8 mouse cellular contexts compared by ENCODE assay signal in the genomic region with DNA sequence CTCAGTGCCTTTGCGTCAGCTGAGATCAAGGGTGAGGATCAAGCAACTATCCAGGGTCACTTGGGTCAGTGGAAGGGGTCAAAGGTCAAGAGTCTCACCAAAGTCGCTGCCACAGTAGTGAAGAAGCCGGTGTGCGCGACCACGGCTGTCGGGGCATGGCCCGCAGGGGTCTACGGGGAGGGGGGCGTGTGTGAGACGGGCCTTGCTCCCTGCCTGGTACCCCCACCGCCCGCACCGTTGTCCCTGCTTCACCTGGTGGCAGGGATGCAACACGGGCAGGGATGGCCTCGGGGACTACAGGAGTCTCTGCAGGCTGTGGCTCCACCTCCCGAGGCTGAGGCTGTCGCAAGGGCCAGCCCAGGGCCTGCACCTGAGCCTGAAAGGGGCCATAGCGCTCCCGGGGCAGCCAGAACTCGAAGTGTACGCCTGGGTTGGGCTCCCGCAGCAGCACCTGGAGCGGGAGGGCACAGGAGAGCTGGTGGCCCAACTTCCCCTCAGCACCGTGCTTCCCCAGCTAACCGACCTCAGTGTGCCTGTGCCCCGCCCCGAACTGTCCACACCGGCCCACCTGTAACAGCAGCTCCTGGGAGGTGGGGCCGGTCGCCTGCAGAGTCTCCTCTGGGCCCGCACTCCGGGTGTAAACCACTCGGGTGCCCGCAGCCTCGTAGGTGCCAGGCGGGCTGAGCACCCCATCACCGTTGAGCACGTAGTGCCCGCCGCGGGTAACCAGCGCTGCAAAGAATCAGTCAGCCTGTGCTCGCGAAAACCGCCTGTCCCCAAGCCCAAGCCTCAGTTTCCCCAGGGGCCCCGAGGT. TPM values are rescaled to one million over a fixed set of nuclear protein-coding genes. Genes with fewer than 3 reads are reported as not detected.
DNase-seq lines count a peak whose midpoint lies in the region; ATAC-seq lines count a peak whose summit lies in the region.

No protein-coding gene starts in this region.

- 8% methylated on average over 47 of the region's 47 CpGs for WGBS in heart, embryonic 16.5 days
- WGBS in embryonic facial prominence, embryonic 15.5 days = 5% methylated on average over 47 of the region's 47 CpGs
- WGBS in limb, embryonic 12.5 days = 3% methylated on average over 47 of the region's 47 CpGs
- 2% methylated on average over 47 of the region's 47 CpGs for WGBS in neural tube, embryonic 12.5 days

- H3K9me3 ChIP-seq in heart, embryonic 16.5 days (replicated peaks; ENCODE audit: control insufficient read depth, low read length) = no peaks in the 10 kb centered on the region
- H3K9me3 ChIP-seq in embryonic facial prominence, embryonic 15.5 days (replicated peaks) = no peaks in the 10 kb centered on the region
- H3K9me3 ChIP-seq in limb, embryonic 12.5 days = no peaks in the 10 kb centered on the region
- H3K9me3 ChIP-seq in neural tube, embryonic 12.5 days = no peaks in the 10 kb centered on the region

- H3K27me3 ChIP-seq in heart, embryonic 16.5 days (ENCODE audit: control insufficient read depth, insufficient read depth, low read length) = peaks cover 54% of the 10 kb centered on the region
- peaks cover 61% of the 10 kb centered on the region for H3K27me3 ChIP-seq in embryonic facial prominence, embryonic 15.5 days
- H3K27me3 ChIP-seq in limb, embryonic 12.5 days = peaks cover 82% of the 10 kb centered on the region
- peaks cover 70% of the 10 kb centered on the region for H3K27me3 ChIP-seq in neural tube, embryonic 12.5 days (replicated peaks)

- H3K4me1 ChIP-seq in heart, embryonic 16.5 days (ENCODE audit: control insufficient read depth, insufficient read depth, low read length) = peaks cover 29% of the 10 kb centered on the region
- H3K4me1 ChIP-seq in embryonic facial prominence, embryonic 15.5 days = peaks cover 55% of the 10 kb centered on the region
- peaks cover 37% of the 10 kb centered on the region for H3K4me1 ChIP-seq in limb, embryonic 12.5 days (replicated peaks)
- H3K4me1 ChIP-seq in neural tube, embryonic 12.5 days = peaks cover 37% of the 10 kb centered on the region

- H3K4me2 ChIP-seq in heart, embryonic 16.5 days (ENCODE audit: low read depth, low read length) = peak overlapping the region; percentile 61; the same call in 1 of the 2 replicates
- peak overlapping the region; percentile 57 for H3K4me2 ChIP-seq in embryonic facial prominence, embryonic 15.5 days (replicated peaks)
- H3K4me2 ChIP-seq in limb, embryonic 12.5 days = peak overlapping the region; percentile 58
- peak overlapping the region; percentile 61 for H3K4me2 ChIP-seq in neural tube, embryonic 12.5 days (replicated peaks)

- ATAC-seq in heart, embryonic 16.5 days (replicated peaks; ENCODE audit: extremely low read depth, insufficient read depth, low FRiP score) = no peak
- ATAC-seq in embryonic facial prominence, embryonic 15.5 days (ENCODE audit: insufficient number of reproducible peaks, low FRiP score, low TSS enrichment, low read depth) = no peak
- ATAC-seq in limb, embryonic 12.5 days (ENCODE audit: insufficient number of reproducible peaks, insufficient read depth, low FRiP score, low TSS enrichment, low read depth) = no peak
- ATAC-seq in neural tube, embryonic 12.5 days (ENCODE audit: low FRiP score, low read depth) = no peak

- no peak overlapping the region for H3K27ac ChIP-seq in heart, embryonic 16.5 days (ENCODE audit: low read length)
- no peak overlapping the region for H3K27ac ChIP-seq in embryonic facial prominence, embryonic 15.5 days (replicated peaks)
- no peak overlapping the region for H3K27ac ChIP-seq in limb, embryonic 12.5 days
- no peak overlapping the region for H3K27ac ChIP-seq in neural tube, embryonic 12.5 days

- no peak overlapping the region for H3K9ac ChIP-seq in heart, embryonic 16.5 days (ENCODE audit: low read length)
- no peak overlapping the region for H3K9ac ChIP-seq in embryonic facial prominence, embryonic 15.5 days
- H3K9ac ChIP-seq in limb, embryonic 12.5 days (replicated peaks) = no peak overlapping the region
- no peak overlapping the region for H3K9ac ChIP-seq in neural tube, embryonic 12.5 days

- no peaks in the 10 kb centered on the region for H3K36me3 ChIP-seq in heart, embryonic 16.5 days (ENCODE audit: control insufficient read depth, insufficient read depth)
- no peaks in the 10 kb centered on the region for H3K36me3 ChIP-seq in embryonic facial prominence, embryonic 15.5 days
- no peaks in the 10 kb centered on the region for H3K36me3 ChIP-seq in limb, embryonic 12.5 days
- H3K36me3 ChIP-seq in neural tube, embryonic 12.5 days = no peaks in the 10 kb centered on the region

- DNase-seq in heart, postnatal 10 days = no peak
- no peak for DNase-seq in thymus, postnatal 25 days
- no peak for DNase-seq in thymus, postnatal 10 days (ENCODE audit: low spot score in 2 of 2)
- no peak for DNase-seq in natural killer cell, adult 2 months (ENCODE audit: low spot score in 2 of 2)

- H3K4me3 ChIP-seq in heart, embryonic 16.5 days (ENCODE audit: low read length) = peak overlapping the region; percentile 30
- H3K4me3 ChIP-seq in embryonic facial prominence, embryonic 15.5 days (replicated peaks) = peak overlapping the region; percentile 39
- H3K4me3 ChIP-seq in limb, embryonic 12.5 days (replicated peaks) = peak overlapping the region; percentile 36
- 0 out of 2 replicates have a peak overlapping the region, but pooled peaks have one; percentile 30 for H3K4me3 ChIP-seq in neural tube, embryonic 12.5 days

- intact Hi-C loops in heart, postnatal 10 days (cut with DNase I) = loop anchor here (10.0 kb wide), 1 partner anchor 167 kb away; a partner anchor contains a TSS

RNA-seq across cellular contexts. Expression of a gene that starts 6.5 kb away (rescaled TPM):
- 15.5 and 16.0 TPM in 2 replicates for polyA plus RNA-seq in heart, embryonic 16.5 days (2015; fragmentation: Nextera tagmentation; extraction: Ambion mirVana)
- 10 to 100 TPM; 36.9 to 42.9 TPM for total RNA-seq in heart, postnatal 10 days (2021)
- 11.5 and 11.6 TPM in 2 replicates for polyA plus RNA-seq in embryonic facial prominence, embryonic 15.5 days (2015; fragmentation: Nextera tagmentation; extraction: Ambion mirVana)
- 0.70 and 0.88 TPM in 2 replicates for polyA plus RNA-seq in limb, embryonic 12.5 days (2016; fragmentation: Nextera tagmentation; extraction: Ambion mirVana)
- polyA plus RNA-seq in neural tube, embryonic 12.5 days (2016; fragmentation: Nextera tagmentation; extraction: Ambion mirVana) = 0.50 and 1.1 TPM in 2 replicates

RNA-seq across cellular contexts. Expression of a gene that starts 11.9 kb away (rescaled TPM):
- 1.8 and 2.6 TPM in 2 replicates for polyA plus RNA-seq in heart, embryonic 16.5 days (2015; fragmentation: Nextera tagmentation; extraction: Ambion mirVana)
- total RNA-seq in heart, postnatal 10 days (2021) = 1 to 10 TPM; 2.2 to 2.4 TPM
- polyA plus RNA-seq in embryonic facial prominence, embryonic 15.5 days (2015; fragmentation: Nextera tagmentation; extraction: Ambion mirVana) = 10.7 and 13.7 TPM in 2 replicates
- polyA plus RNA-seq in limb, embryonic 12.5 days (2016; fragmentation: Nextera tagmentation; extraction: Ambion mirVana) = 4.1 and 4.6 TPM in 2 replicates
- 3.4 and 3.6 TPM in 2 replicates for polyA plus RNA-seq in neural tube, embryonic 12.5 days (2016; fragmentation: Nextera tagmentation; extraction: Ambion mirVana)

RNA-seq across cellular contexts. Expression of a gene that starts 12.4 kb away (rescaled TPM):
- 1.6 and 1.9 TPM in 2 replicates for polyA plus RNA-seq in heart, embryonic 16.5 days (2015; fragmentation: Nextera tagmentation; extraction: Ambion mirVana)
- total RNA-seq in heart, postnatal 10 days (2021) = 1 to 10 TPM; 1.7 to 1.8 TPM
- 4.2 and 5.2 TPM in 2 replicates for polyA plus RNA-seq in embryonic facial prominence, embryonic 15.5 days (2015; fragmentation: Nextera tagmentation; extraction: Ambion mirVana)
- polyA plus RNA-seq in limb, embryonic 12.5 days (2016; fragmentation: Nextera tagmentation; extraction: Ambion mirVana) = 6.3 and 6.6 TPM in 2 replicates
- 2.2 and 2.3 TPM in 2 replicates for polyA plus RNA-seq in neural tube, embryonic 12.5 days (2016; fragmentation: Nextera tagmentation; extraction: Ambion mirVana)

RNA-seq across cellular contexts. Expression of a gene that starts 14.6 kb away (rescaled TPM):
- polyA plus RNA-seq in heart, embryonic 16.5 days (2015; fragmentation: Nextera tagmentation; extraction: Ambion mirVana) = 0.07 and 0.14 TPM in 2 replicates
- total RNA-seq in heart, postnatal 10 days (2021) = under 1 TPM in 1 of 2 experiments, not detected in 1; 0.25 TPM
- polyA plus RNA-seq in embryonic facial prominence, embryonic 15.5 days (2015; fragmentation: Nextera tagmentation; extraction: Ambion mirVana) = 2.0 and 2.2 TPM in 2 replicates
- polyA plus RNA-seq in limb, embryonic 12.5 days (2016; fragmentation: Nextera tagmentation; extraction: Ambion mirVana) = 1.2 and 1.3 TPM in 2 replicates
- 0.29 and 0.49 TPM in 2 replicates for polyA plus RNA-seq in neural tube, embryonic 12.5 days (2016; fragmentation: Nextera tagmentation; extraction: Ambion mirVana)

RNA-seq across cellular contexts. Expression of a gene that starts 21.4 kb away (rescaled TPM):
- polyA plus RNA-seq in heart, embryonic 16.5 days (2015; fragmentation: Nextera tagmentation; extraction: Ambion mirVana) = 33.5 and 35.8 TPM in 2 replicates
- 10 to 100 TPM; 15.3 to 17.9 TPM for total RNA-seq in heart, postnatal 10 days (2021)
- polyA plus RNA-seq in embryonic facial prominence, embryonic 15.5 days (2015; fragmentation: Nextera tagmentation; extraction: Ambion mirVana) = 50.8 and 52.7 TPM in 2 replicates
- polyA plus RNA-seq in limb, embryonic 12.5 days (2016; fragmentation: Nextera tagmentation; extraction: Ambion mirVana) = 48.1 and 50.5 TPM in 2 replicates
- polyA plus RNA-seq in neural tube, embryonic 12.5 days (2016; fragmentation: Nextera tagmentation; extraction: Ambion mirVana) = 37.7 and 41.1 TPM in 2 replicates
